Mouse (Mus musculus): ENCODE data around the gene Gm4969.
A peak's percentile ranks its signal among the peaks of the same experiment; 100 is the strongest.

The Gm4969 gene

GRCm38 (mm10) chr7:19094471-19094825 lies 23.7 kb downstream of the Gm4969 start, which contains the start of gene Six5:
Gene Six5 (plus strand): TSS chr7:19094594.
- no peak for DNase-seq (ENCODE audit: low read depth, low spot score)

- peak; percentile 90 for DNase-seq (ENCODE audit: low read depth, low spot score)
These were observed 24.4 kb downstream of the Gm4969 start for GRCm38 (mm10) chr7:19093537-19094385.

GRCm38 (mm10) chr7:19093174-19093521 lies 25.0 kb downstream of the Gm4969 start:
- peak; percentile 67 for DNase-seq (ENCODE audit: low read depth, low spot score)

GRCm38 (mm10) chr7:19092381-19093173 lies 25.6 kb downstream of the Gm4969 start:
- DNase-seq (ENCODE audit: low read depth, low spot score) = no peak

- DNase-seq (ENCODE audit: low read depth, low spot score) = no peak
These were observed 26.3 kb downstream of the Gm4969 start for GRCm38 (mm10) chr7:19091913-19092312.

- peak; percentile 70 for DNase-seq (ENCODE audit: low read depth, low spot score)
These were observed 29.4 kb downstream of the Gm4969 start for GRCm38 (mm10) chr7:19088813-19089212.

GRCm38 (mm10) chr7:19086760-19087159 lies 31.4 kb downstream of the Gm4969 start:
- no peak for DNase-seq (ENCODE audit: low read depth, low spot score)

GRCm38 (mm10) chr7:19086042-19086441 lies 32.1 kb downstream of the Gm4969 start:
- DNase-seq (ENCODE audit: low read depth, low spot score) = peak; percentile 31

GRCm38 (mm10) chr7:19085495-19085894 lies 32.7 kb downstream of the Gm4969 start:
- DNase-seq (ENCODE audit: low read depth, low spot score) = no peak

GRCm38 (mm10) chr7:19084921-19085473 lies 33.2 kb downstream of the Gm4969 start:
- no peak for DNase-seq (ENCODE audit: low read depth, low spot score)

- no peak for DNase-seq (ENCODE audit: low read depth, low spot score)
These were observed 33.8 kb downstream of the Gm4969 start for GRCm38 (mm10) chr7:19084277-19084771.

- DNase-seq (ENCODE audit: low read depth, low spot score) = no peak
These were observed 34.5 kb downstream of the Gm4969 start, which contains the start of gene Dmpk for GRCm38 (mm10) chr7:19083701-19084100. Gene Dmpk (plus strand): TSS chr7:19083849.

- DNase-seq (ENCODE audit: low read depth, low spot score) = no peak
These were observed 35.1 kb downstream of the Gm4969 start for GRCm38 (mm10) chr7:19083096-19083495.

GRCm38 (mm10) chr7:19082171-19082570 lies 36.0 kb downstream of the Gm4969 start:
- DNase-seq (ENCODE audit: low read depth, low spot score) = no peak

GRCm38 (mm10) chr7:19080451-19080950 lies 37.7 kb downstream of the Gm4969 start:
- DNase-seq (ENCODE audit: low read depth, low spot score) = peak; percentile 73

- DNase-seq (ENCODE audit: low read depth, low spot score) = no peak
These were observed 39.4 kb downstream of the Gm4969 start for GRCm38 (mm10) chr7:19078732-19079131.

- DNase-seq (ENCODE audit: low read depth, low spot score) = no peak
These were observed 40.4 kb downstream of the Gm4969 start for GRCm38 (mm10) chr7:19077761-19078160.

- DNase-seq (ENCODE audit: low read depth, low spot score) = no peak
These were observed 41.6 kb downstream of the Gm4969 start for GRCm38 (mm10) chr7:19076586-19076991.

GRCm38 (mm10) chr7:19075723-19076585 lies 42.2 kb downstream of the Gm4969 start, which contains the start of gene Dmwd:
Gene Dmwd (plus strand): TSS chr7:19076227.
- peak; percentile 99 for DNase-seq (ENCODE audit: low read depth, low spot score)

GRCm38 (mm10) chr7:19075231-19075630 lies 42.9 kb downstream of the Gm4969 start:
- DNase-seq (ENCODE audit: low read depth, low spot score) = no peak

- DNase-seq (ENCODE audit: low read depth, low spot score) = no peak
These were observed 43.7 kb downstream of the Gm4969 start for GRCm38 (mm10) chr7:19074494-19074893.
